Mouse (Mus musculus): Measurements from ENCODE around the gene Gstp3. TPM values are rescaled to one million over a fixed set of nuclear protein-coding genes. Genes with fewer than 3 reads are reported as not detected.
"Not testable (repeated sequence)": the region's sequence is repeated elsewhere in the genome, so short reads cannot be mapped to it uniquely, and the experiment has no call there.

Gene Gstp3
- polyA plus RNA-seq, 1 experiment from 2014 or later, result not detected

DNA sequence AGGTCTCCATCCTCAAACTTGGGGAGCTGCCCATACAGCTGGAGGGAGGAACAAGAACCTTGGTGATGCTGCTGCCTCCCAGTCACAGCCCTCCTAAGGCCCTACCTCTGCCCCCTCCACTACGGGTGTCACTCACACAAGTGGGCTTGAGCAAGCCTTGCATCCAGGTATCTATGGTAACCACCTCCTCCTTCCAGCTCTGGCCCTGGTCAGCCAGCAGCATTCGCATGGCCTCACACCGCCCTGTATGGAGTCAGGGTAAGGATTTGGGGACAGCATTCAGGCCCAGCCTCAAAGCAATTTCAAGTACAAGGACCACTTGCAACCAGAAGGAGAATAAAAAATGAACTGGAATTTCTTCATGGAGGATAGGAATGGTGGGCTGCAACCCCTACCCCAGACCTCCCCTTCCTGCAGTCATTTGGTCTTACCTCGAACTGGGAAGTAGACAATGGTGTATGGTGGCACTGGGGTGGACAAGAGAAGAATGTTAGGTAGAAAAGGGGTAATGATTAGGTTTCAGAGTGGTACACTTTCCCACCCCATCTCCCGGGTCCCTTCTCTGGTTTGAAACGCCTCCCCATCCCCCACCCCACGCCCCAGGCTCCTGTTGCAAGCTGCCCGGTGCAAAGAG is 22.1 kb downstream of the Gstp3 start:
- peak overlapping the region; percentile 82; the same call in 1 of the 2 replicates for H3K27ac ChIP-seq (ENCODE audit: low read length)
- ATAC-seq (ENCODE audit: insufficient number of reproducible peaks, insufficient read depth, low FRiP score, low read depth); H3K4me1 ChIP-seq (ENCODE audit: control insufficient read depth, insufficient read depth, low read length); H3K36me3 ChIP-seq (ENCODE audit: control insufficient read depth, insufficient read depth, low read length); H3K9me3 ChIP-seq (ENCODE audit: control insufficient read depth, low read depth, low read length); H3K27me3 ChIP-seq (ENCODE audit: control insufficient read depth, insufficient read depth, low read length): not testable (repeated sequence)
- 22% methylated on average over 7 of the region's 8 CpGs for WGBS
- peak overlapping the region; percentile 79 for H3K9ac ChIP-seq (replicated peaks; ENCODE audit: low read depth, low read length)
- peak overlapping the region; percentile 68 for H3K4me3 ChIP-seq (ENCODE audit: low read depth, low read length)
- H3K4me2 ChIP-seq (replicated peaks; ENCODE audit: low read depth, low read length), result peak overlapping the region; percentile 71

DNA sequence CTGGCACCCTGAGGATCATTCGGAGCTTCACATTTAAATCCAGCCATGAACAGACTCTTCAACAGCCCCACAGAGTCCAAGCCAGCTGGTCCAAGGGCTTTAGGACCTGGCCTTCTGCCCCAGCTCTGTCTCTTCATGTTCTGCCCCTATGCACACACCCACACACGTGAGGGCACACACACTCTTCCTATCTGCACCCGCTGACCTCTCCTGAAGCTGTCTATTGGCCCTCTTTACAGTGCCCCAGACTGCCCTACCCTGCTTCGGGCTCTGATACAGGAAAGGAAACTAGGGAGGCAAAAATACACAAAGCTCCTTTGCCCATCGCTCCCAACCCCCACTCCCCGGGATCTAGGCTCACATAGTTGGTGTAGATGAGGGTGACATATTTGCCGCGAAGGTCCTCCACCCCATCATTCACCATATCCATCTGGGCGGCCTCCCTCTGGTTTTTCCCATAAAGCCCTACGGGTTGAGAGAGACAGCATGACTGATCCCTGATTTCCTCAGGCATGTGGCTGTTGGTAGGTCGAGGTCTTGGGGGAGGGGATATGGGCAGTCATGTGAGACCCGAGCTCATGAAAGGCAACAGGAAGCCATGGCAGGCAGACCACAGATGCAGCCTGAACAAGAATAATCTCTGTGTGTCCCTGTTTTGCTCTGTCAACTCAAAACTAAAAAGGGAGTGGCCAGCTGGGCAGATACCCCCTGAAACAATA is 22.9 kb downstream of the Gstp3 start:
- 72% methylated on average over 12 of the region's 12 CpGs for WGBS
- no peak overlapping the region; the same call in 1 of the 2 replicates for H3K4me3 ChIP-seq (ENCODE audit: low read depth, low read length)
- no peaks in the 10 kb centered on the region for H3K27me3 ChIP-seq (ENCODE audit: control insufficient read depth, insufficient read depth, low read length)
- H3K27ac ChIP-seq (ENCODE audit: low read length), result no peak overlapping the region
- H3K4me2 ChIP-seq (replicated peaks; ENCODE audit: low read depth, low read length), result peak overlapping the region; percentile 22; the same call in 1 of the 2 replicates
- H3K9me3 ChIP-seq (ENCODE audit: control insufficient read depth, low read depth, low read length), result no peaks in the 10 kb centered on the region
- H3K36me3 ChIP-seq (ENCODE audit: control insufficient read depth, insufficient read depth, low read length), result no peaks in the 10 kb centered on the region; the same call in 1 of the 2 replicates
- no peak overlapping the region for H3K9ac ChIP-seq (replicated peaks; ENCODE audit: low read depth, low read length)
- H3K4me1 ChIP-seq (ENCODE audit: control insufficient read depth, insufficient read depth, low read length), result 0 out of 2 replicates have a peak, but pooled peaks cover 3% of the 10 kb centered on the region
- no peak; the same call in 1 of the 2 replicates for ATAC-seq (ENCODE audit: insufficient number of reproducible peaks, insufficient read depth, low FRiP score, low read depth)

DNA sequence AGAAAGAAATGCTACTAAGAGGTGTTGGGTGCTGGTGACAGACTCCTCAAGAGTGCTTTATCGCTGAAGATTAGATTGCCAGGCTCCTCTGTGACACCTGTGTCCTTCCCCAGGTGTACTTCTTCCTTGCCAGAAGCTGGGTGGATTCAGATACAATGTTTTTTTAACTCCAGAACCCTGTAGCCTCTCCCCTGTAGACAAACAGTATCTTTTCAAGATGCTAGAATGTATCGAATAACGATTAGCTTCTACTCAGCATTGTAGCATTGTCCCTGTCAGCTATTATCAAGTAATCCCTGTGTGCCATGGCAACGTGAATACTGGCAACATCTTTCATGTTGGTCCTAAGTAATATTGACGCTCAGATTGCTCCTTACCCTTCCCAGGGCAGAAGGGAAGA is 25.6 kb downstream of the Gstp3 start:
- WGBS, result 61% methylated on average over 5 of the region's 5 CpGs
- H3K27me3 ChIP-seq (ENCODE audit: control insufficient read depth, insufficient read depth, low read length), result no peaks in the 10 kb centered on the region
- 0 out of 2 replicates have a peak, but pooled peaks cover 3% of the 10 kb centered on the region for H3K4me1 ChIP-seq (ENCODE audit: control insufficient read depth, insufficient read depth, low read length)
- no peak overlapping the region for H3K4me2 ChIP-seq (replicated peaks; ENCODE audit: low read depth, low read length)
- no peaks in the 10 kb centered on the region; the same call in 1 of the 2 replicates for H3K36me3 ChIP-seq (ENCODE audit: control insufficient read depth, insufficient read depth, low read length)
- H3K9ac ChIP-seq (replicated peaks; ENCODE audit: low read depth, low read length), result no peak overlapping the region
- H3K9me3 ChIP-seq (ENCODE audit: control insufficient read depth, low read depth, low read length), result no peaks in the 10 kb centered on the region
- no peak overlapping the region for H3K27ac ChIP-seq (ENCODE audit: low read length)
- H3K4me3 ChIP-seq (ENCODE audit: low read depth, low read length), result no peak overlapping the region
- ATAC-seq (ENCODE audit: insufficient number of reproducible peaks, insufficient read depth, low FRiP score, low read depth), result no peak

DNA sequence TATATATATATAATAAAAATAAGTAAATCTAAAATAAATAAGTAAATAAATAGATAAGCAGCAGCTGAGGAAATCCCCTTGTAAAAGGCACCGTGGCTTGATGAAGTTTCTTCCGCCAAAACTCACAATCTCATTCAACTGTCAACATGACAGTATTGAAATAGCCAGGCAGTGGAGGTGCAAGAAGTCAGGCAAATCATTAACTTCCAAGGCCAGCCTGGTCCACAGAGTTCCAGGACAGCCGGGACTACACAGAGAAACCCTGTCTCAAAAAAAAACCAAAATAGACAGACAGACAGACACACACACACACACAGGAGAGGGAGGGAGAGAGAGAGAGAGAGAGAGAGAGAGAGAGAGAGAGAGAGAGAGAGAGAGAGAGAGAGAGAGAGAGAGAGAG is 26.1 kb downstream of the Gstp3 start:
- Histone ChIP-seq H3K4me2 (replicated peaks; ENCODE audit: low read depth, low read length) (no peak overlapping the region), H3K27ac (ENCODE audit: low read length) (peak overlapping the region; percentile 30; the same call in 1 of the 2 replicates), H3K27me3 (ENCODE audit: control insufficient read depth, insufficient read depth, low read length) (no peaks in the 10 kb centered on the region), H3K4me1 (ENCODE audit: control insufficient read depth, insufficient read depth, low read length) (0 out of 2 replicates have a peak, but pooled peaks cover 3% of the 10 kb centered on the region), H3K36me3 (ENCODE audit: control insufficient read depth, insufficient read depth, low read length) (no peaks in the 10 kb centered on the region; the same call in 1 of the 2 replicates), H3K9me3 (ENCODE audit: control insufficient read depth, low read depth, low read length) (no peaks in the 10 kb centered on the region), H3K9ac (replicated peaks; ENCODE audit: low read depth, low read length) (no peak overlapping the region), H3K4me3 (ENCODE audit: low read depth, low read length) (no peak overlapping the region)
- no peak for ATAC-seq (ENCODE audit: insufficient number of reproducible peaks, insufficient read depth, low FRiP score, low read depth)
- 61% methylated on average over 3 of the region's 3 CpGs for WGBS

DNA sequence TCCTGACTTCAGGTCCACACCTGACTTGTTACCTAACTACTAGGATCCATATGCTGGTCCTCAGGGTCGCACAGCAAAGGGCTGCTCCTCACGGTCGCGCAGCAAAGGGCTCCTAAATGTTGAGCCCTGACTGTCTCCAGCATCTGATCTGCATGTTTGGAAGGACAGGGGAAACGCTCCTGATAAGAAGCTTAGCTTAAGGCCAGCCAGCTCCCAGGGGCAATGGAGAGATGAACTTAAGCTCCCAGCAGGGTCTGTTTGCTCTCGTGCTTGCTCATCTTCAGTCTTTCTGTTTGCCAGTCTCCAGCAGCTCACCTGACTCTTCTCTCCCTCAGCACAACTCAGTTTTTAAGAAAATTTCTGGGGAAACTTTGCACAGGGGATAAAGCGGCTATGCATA is 26.7 kb downstream of the Gstp3 start:
- ATAC-seq (ENCODE audit: insufficient number of reproducible peaks, insufficient read depth, low FRiP score, low read depth), result no peak
- no peaks in the 10 kb centered on the region for H3K9me3 ChIP-seq (ENCODE audit: control insufficient read depth, low read depth, low read length)
- H3K36me3 ChIP-seq (ENCODE audit: control insufficient read depth, insufficient read depth, low read length), result no peaks in the 10 kb centered on the region; the same call in 1 of the 2 replicates
- H3K4me3 ChIP-seq (ENCODE audit: low read depth, low read length), result no peak overlapping the region
- H3K4me2 ChIP-seq (replicated peaks; ENCODE audit: low read depth, low read length), result no peak overlapping the region
- peak overlapping the region; percentile 30; the same call in 1 of the 2 replicates for H3K27ac ChIP-seq (ENCODE audit: low read length)
- H3K4me1 ChIP-seq (ENCODE audit: control insufficient read depth, insufficient read depth, low read length), result 0 out of 2 replicates have a peak, but pooled peaks cover 3% of the 10 kb centered on the region
- no peaks in the 10 kb centered on the region for H3K27me3 ChIP-seq (ENCODE audit: control insufficient read depth, insufficient read depth, low read length)
- 64% methylated on average over 7 of the region's 7 CpGs for WGBS
- H3K9ac ChIP-seq (replicated peaks; ENCODE audit: low read depth, low read length), result no peak overlapping the region

DNA sequence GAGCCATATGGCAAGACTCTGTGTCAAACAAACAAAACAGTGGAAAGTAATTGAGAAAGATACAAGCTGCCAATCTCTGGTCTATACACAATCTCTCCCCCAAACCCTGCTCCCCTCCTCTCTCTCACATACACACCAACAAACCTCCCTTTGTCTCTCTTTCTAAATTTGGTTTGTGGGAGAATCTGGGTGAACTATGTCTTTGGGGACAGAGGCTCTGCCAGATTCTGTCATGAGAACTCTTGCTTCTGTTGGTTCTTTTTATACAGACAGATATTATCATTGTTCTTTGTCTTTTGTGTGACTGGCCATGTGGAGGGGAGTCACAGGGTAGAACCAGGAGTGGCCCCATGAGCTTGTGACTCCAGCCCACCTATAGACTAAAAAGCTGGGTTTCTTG is 31.8 kb downstream of the Gstp3 start:
- Histone ChIP-seq H3K27ac (ENCODE audit: low read length) (no peak overlapping the region), H3K4me1 (ENCODE audit: control insufficient read depth, insufficient read depth, low read length) (no peaks in the 10 kb centered on the region), H3K4me2 (replicated peaks; ENCODE audit: low read depth, low read length) (no peak overlapping the region), H3K9me3 (ENCODE audit: control insufficient read depth, low read depth, low read length) (no peaks in the 10 kb centered on the region), H3K9ac (replicated peaks; ENCODE audit: low read depth, low read length) (no peak overlapping the region), H3K27me3 (ENCODE audit: control insufficient read depth, insufficient read depth, low read length) (no peaks in the 10 kb centered on the region), H3K4me3 (ENCODE audit: low read depth, low read length) (no peak overlapping the region), H3K36me3 (ENCODE audit: control insufficient read depth, insufficient read depth, low read length) (no peaks in the 10 kb centered on the region)
- no peak for ATAC-seq (ENCODE audit: insufficient number of reproducible peaks, insufficient read depth, low FRiP score, low read depth)

GRCm38 (mm10) chr19:4023185-4023584 is 36.2 kb downstream of the Gstp3 start:
- no peak for ATAC-seq (ENCODE audit: insufficient number of reproducible peaks, insufficient read depth, low FRiP score, low read depth)
- H3K27ac ChIP-seq (ENCODE audit: low read length), result no peak overlapping the region
- no peak overlapping the region for H3K4me2 ChIP-seq (replicated peaks; ENCODE audit: low read depth, low read length)
- H3K9me3 ChIP-seq (ENCODE audit: control insufficient read depth, low read depth, low read length), result no peaks in the 10 kb centered on the region
- no peak overlapping the region for H3K9ac ChIP-seq (replicated peaks; ENCODE audit: low read depth, low read length)
- H3K4me3 ChIP-seq (ENCODE audit: low read depth, low read length), result no peak overlapping the region
- H3K27me3 ChIP-seq (ENCODE audit: control insufficient read depth, insufficient read depth, low read length), result no peaks in the 10 kb centered on the region
- H3K4me1 ChIP-seq (ENCODE audit: control insufficient read depth, insufficient read depth, low read length), result peaks cover 5% of the 10 kb centered on the region; the same call in 1 of the 2 replicates
- H3K36me3 ChIP-seq (ENCODE audit: control insufficient read depth, insufficient read depth, low read length), result no peaks in the 10 kb centered on the region
- 67% methylated on average over 7 of the region's 7 CpGs for WGBS

DNA sequence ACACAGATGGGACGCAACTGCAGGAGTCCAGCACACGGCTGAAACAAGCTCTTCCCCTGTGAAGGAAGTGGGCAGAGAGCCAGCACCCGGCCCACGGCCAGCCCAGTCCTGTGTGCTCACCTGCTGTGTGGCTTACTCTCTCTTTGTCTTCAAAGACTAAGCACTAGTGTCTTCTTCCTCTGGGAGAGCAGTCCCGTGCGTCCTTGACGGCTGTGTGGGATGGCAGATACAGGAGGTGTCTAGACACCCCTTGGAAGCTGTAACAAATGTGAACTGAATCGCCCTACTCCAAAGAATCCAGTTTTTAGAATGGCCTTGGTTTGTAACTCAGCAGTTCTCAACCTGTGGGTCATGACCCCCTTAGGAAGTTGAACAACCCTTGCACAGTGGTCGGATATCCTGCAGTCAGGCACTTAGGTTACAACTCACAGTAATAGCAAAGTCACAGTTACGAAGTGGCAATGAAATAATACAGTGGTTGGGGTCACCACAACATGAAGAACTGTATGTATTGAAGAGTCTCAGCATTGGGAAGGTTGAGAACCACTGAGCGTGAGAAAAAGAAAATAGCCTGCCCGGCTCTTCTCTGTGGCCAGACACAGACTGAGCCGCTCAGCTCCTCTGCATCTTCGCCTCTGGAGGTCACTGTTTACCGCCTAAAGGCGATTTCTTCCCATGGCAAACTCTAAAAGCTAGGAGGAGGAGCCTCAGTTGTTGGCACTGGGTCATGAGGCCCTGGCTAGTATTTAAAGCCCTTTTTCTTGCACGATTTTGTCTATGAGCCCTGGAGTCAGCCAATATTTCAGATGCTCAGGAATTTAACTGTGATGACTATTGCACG is 40.4 kb downstream of the Gstp3 start:
- peak; percentile 90 for ATAC-seq (ENCODE audit: insufficient number of reproducible peaks, insufficient read depth, low FRiP score, low read depth)
- Histone ChIP-seq H3K9me3 (ENCODE audit: control insufficient read depth, low read depth, low read length) (no peaks in the 10 kb centered on the region), H3K36me3 (ENCODE audit: control insufficient read depth, insufficient read depth, low read length) (no peaks in the 10 kb centered on the region), H3K9ac (replicated peaks; ENCODE audit: low read depth, low read length) (no peak overlapping the region), H3K4me2 (replicated peaks; ENCODE audit: low read depth, low read length) (no peak overlapping the region), H3K27me3 (ENCODE audit: control insufficient read depth, insufficient read depth, low read length) (no peaks in the 10 kb centered on the region), H3K27ac (ENCODE audit: low read length) (no peak overlapping the region), H3K4me1 (ENCODE audit: control insufficient read depth, insufficient read depth, low read length) (peaks cover 5% of the 10 kb centered on the region; the same call in 1 of the 2 replicates), H3K4me3 (ENCODE audit: low read depth, low read length) (no peak overlapping the region)
- WGBS, result 29% methylated on average over 18 of the region's 18 CpGs

Measured in stomach, embryonic 14.5 days (tissue).